Mouse (Mus musculus): ENCODE data around the gene Gm10591.
"Not testable (repeated sequence)": the region's sequence is repeated elsewhere in the genome, so short reads cannot be mapped to it uniquely, and the experiment has no call there.

Gene Gm10591

GRCm38 (mm10) chr4:42611895-42612294, at the start of gene Gm10591:
Gene Gm10591, plus strand, starts transcription at chr4:42612195.
- DNase-seq (ENCODE audit: low spot score), result not testable (repeated sequence)

GRCm38 (mm10) chr4:42629419-42629818, 17.4 kb downstream of the Gm10591 start, which contains the start of gene Gm2564:
Gene Gm2564, plus strand, starts transcription at chr4:42629719.
- DNase-seq (ENCODE audit: low spot score), result not testable (repeated sequence)

GRCm38 (mm10) chr4:42654951-42655350, 43.0 kb downstream of the Gm10591 start, which contains the start of gene Ccl27b:
Gene Ccl27b, plus strand, starts transcription at chr4:42655251.
- DNase-seq (ENCODE audit: low spot score), result not testable (repeated sequence)

- not testable (repeated sequence) for DNase-seq (ENCODE audit: low spot score)
Measured at GRCm38 (mm10) chr4:42661793-42662192, 49.8 kb downstream of the Gm10591 start, which contains the start of gene Il11ra2. Gene Il11ra2, minus strand, starts transcription at chr4:42661893.
